In genomic region chr4:143988126-143988525, GRCm38 (mm10) we compare ENCODE assay signal across 9 mouse cellular contexts. TPM values are rescaled to one million over a fixed set of nuclear protein-coding genes. Genes with fewer than 3 reads are reported as not detected.
A peak's percentile ranks its signal among the peaks of the same experiment; 100 is the strongest.
DNase-seq lines count a peak whose midpoint lies in the region.
"Not testable (repeated sequence)": the region's sequence is repeated elsewhere in the genome, so short reads cannot be mapped to it uniquely, and the experiment has no call there.
"Had no signal": no experiment of that assay in that cellular context is flagged by ENCODE, and none has a peak within 500 bp of the region (broad histone marks: within the 10 kb centered on the region; RNA-seq: fewer than 3 reads in every experiment).

No protein-coding gene starts in this region.

- DNase-seq in CD8-positive naive resting alpha-beta T cell, adult 2 months (ENCODE audit: low read depth in 2 of 2, low spot score in 2 of 2), result peak; percentile 41 to 57
- DNase-seq in cerebellum, adult 8-10 months, result peak; percentile 48
- DNase-seq in gastrocnemius, adult 8-10 months (ENCODE audit: low spot score in 2 of 2), result peak; percentile 63 to 65
- peak; percentile 59 for DNase-seq in heart, postnatal 4 days
- DNase-seq in layer of hippocampus, adult 9-10 months (ENCODE audit: low spot score), result peak; percentile 46
- peak; percentile 32 for DNase-seq in left cerebral cortex, postnatal 4 days
- peak; percentile 26 to 63 for DNase-seq in right cerebral cortex, adult 2 months (ENCODE audit: low spot score in 2 of 2)
- DNase-seq in thymus, postnatal 10 days (ENCODE audit: low spot score in 2 of 2), result peak; percentile 64 to 66

- intact Hi-C loops in left cerebral cortex, postnatal 4 days (cut with DNase I), result not testable (repeated sequence)

RNA-seq across cellular contexts. Expression of gene Pramef17, which starts 6.0 kb away (rescaled TPM):
- not detected for total RNA-seq in gastrocnemius, adult 8-10 months (2022)
- not detected for total RNA-seq in heart, postnatal 4 days (2021)
- total RNA-seq in left cerebral cortex, postnatal 4 days (2021), result not detected
- total RNA-seq: monocyte, adult 5-6 weeks had no signal

RNA-seq across cellular contexts. Expression of gene Gm13101, which starts 21.4 kb away (rescaled TPM):
- not detected for total RNA-seq in gastrocnemius, adult 8-10 months (2022)
- not detected for total RNA-seq in heart, postnatal 4 days (2021)
- not detected for total RNA-seq in left cerebral cortex, postnatal 4 days (2021)
- total RNA-seq: monocyte, adult 5-6 weeks had no signal

RNA-seq across cellular contexts. Expression of gene Pramef25, which starts 37.3 kb away (rescaled TPM):
- not detected for total RNA-seq in gastrocnemius, adult 8-10 months (2022)
- total RNA-seq in heart, postnatal 4 days (2021), result not detected
- total RNA-seq in left cerebral cortex, postnatal 4 days (2021), result not detected
- total RNA-seq: monocyte, adult 5-6 weeks had no signal

Comparison
In these comparisons a context has a peak if more than half of its experiments do, and no peak if none do; other contexts are left out.
1. Peak in every context shown above with its lines: DNase-seq.